Mouse (Mus musculus): ENCODE measurements around the gene Klrb1b. TPM values are rescaled to one million over a fixed set of nuclear protein-coding genes. Genes with fewer than 3 reads are reported as not detected.
"Not testable (repeated sequence)": the region's sequence is repeated elsewhere in the genome, so short reads cannot be mapped to it uniquely, and the experiment has no call there.

The Klrb1b gene
- total RNA-seq, 2 experiments from 2014 or later: not detected

DNA sequence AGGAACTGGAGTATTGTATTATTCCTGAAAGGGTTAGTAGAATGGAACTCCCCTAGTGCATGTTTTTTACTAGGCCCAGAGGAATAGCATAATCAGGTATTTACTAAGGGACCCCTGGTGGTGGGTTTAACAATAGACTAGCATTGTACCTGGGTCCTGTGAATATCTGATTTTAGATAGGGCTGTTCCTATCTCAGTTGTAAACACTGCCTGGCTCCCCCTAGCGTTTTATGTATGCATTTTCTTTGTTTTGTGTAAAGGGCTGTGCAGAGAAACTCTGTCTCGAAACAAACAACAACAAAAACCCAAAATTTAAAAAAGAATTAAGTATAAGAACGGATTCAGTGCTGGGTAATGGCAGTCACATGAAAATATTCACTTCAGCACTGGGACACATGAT is 19.1 kb downstream of the Klrb1b start:
- DNase-seq (ENCODE audit: extremely low spot score in 1 of 2, low spot score in 2 of 2): no peak

DNA sequence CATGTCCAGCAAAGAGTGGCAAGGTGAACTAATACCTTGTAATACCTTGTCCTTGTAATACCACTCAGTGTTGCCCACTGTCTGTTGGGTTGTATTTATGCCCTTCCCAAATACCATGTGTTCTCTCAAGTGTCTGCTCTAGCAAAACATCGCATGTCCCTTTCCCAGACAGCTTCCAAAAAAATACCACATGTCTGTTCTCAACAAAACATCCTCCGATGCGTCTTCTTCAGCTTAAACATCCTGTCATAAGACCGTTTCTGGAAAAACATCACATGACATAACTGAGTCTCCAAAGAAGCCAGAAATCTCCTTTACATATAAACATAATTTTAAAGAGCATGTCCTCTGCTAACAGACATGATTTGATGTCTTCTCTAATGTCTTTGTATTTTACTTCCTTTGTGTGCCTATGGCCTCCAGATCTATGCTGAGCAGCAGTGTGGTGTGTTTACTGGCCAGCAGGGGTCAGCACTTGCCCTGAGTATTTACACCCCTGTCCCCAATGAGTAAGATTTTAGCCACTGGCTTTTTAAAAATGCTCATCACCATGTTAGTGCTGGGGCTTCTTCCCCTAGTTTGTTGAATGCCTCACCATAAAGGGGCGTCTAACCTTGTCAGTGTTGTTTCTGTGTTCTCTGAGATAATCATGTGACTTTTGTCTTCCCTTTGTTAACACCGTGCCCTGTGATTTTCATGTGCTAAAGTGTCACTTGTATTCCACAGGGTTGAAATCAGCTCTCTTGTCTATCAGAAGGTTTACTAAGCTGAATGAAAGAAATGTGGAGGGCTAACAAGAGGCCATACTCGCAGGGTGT is 21.1 kb downstream of the Klrb1b start:
- DNase-seq (ENCODE audit: extremely low spot score in 1 of 2, low spot score in 2 of 2): peak; percentile 47 to 67
- intact Hi-C loops (cut with DNase I): loop anchor here (10.0 kb wide), 1 partner anchor 560 kb away; no protein-coding TSS in a partner anchor

More for the DNA sequence above, 19.1 kb downstream of the Klrb1b start:
- intact Hi-C loops (cut with DNase I): loop anchor here (10.0 kb wide), 1 partner anchor 558 kb away; no protein-coding TSS in a partner anchor

DNA sequence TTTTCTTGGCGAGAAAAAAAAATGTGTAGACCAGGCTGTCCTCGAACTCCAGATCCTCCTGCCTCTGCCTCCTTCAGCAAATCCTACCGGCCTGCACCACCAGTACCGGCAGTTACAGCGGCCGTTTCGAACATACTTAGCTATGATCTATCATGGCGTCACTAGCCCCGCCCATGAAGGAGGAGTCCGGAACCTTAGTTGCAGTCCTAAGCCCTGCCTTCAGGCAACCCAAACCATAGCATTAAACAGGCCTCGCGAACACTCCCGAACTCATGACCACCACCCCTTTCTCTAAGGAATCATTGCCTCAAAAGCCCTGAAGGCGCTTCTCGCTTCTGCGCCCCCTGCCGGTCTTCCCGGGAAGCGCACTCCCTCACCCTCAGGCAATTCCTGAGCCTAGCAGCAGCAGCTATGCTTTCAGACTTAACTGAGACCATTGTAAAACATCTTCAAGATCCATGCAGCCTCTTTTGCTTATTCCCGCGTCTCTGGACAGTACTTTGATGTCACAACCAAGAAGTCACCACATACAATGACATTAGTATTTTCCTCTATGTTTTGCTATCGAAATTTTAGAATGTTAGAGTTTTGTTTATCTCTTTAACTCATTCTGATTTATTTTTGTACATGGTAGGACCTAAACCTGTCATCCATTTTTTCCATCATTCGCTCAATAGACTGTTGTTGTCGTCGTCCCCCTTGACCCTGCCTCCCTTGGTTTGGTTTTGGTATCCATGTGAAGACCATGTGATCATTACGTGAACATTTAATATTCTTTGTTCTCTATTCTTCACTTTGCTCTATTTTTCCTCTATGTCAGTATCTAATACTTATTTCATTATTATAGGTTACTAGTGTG is 22.9 kb downstream of the Klrb1b start:
- DNase-seq (ENCODE audit: extremely low spot score in 1 of 2, low spot score in 2 of 2): peak; percentile 94 to 95
- intact Hi-C loops (cut with DNase I): loop anchor here (2.0 to 10.0 kb wide), 2 partner anchors 40 to 562 kb away; no protein-coding TSS in a partner anchor

DNA sequence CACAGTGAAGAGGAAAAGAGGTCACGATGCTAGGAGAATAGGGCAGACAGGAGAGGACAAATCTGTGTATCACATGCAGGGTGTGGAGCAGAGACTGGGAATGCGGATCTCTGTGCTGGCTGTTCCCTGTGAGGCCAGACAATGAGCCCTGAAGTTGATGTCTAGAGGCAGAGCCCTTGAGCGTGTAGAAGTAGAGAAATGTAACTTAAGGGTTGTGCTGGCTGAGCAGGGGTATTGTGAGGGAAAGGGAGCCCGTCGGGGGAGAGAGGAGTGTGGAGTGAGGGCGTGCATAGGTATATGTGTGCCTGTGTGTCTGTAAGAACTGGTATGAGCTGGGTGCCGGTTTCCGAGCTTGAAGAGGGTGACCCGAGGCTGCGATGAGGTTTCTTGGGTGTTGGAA is 23.6 kb downstream of the Klrb1b start:
- intact Hi-C loops (cut with DNase I): loop anchor here (2.0 to 10.0 kb wide), 2 partner anchors 40 to 562 kb away; no protein-coding TSS in a partner anchor
- DNase-seq (ENCODE audit: extremely low spot score in 1 of 2, low spot score in 2 of 2): no peak

DNA sequence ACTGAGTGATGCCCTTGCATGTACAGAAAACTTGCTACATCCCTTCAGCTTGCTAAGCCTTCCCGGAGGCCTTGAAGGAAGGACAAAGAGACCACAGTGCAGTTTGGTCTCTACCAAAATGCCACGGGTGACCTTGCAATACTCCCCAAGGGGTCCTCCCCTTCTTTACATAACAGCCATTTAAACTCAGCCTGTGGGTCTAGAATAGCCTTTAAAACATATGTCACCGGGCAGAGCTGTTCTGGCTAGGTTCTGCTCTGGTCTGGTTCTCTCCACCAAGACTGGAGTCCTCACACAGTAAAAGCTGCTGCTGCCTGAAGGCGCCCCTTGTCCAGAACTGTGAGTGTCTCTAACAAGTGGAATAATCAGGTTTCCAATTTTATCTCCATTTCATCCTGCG is 25.4 kb downstream of the Klrb1b start:
- intact Hi-C loops (cut with DNase I): loop anchor here (10.0 kb wide), 1 partner anchor 564 kb away; no protein-coding TSS in a partner anchor
- not testable (repeated sequence) for DNase-seq (ENCODE audit: extremely low spot score in 1 of 2, low spot score in 2 of 2)

DNA sequence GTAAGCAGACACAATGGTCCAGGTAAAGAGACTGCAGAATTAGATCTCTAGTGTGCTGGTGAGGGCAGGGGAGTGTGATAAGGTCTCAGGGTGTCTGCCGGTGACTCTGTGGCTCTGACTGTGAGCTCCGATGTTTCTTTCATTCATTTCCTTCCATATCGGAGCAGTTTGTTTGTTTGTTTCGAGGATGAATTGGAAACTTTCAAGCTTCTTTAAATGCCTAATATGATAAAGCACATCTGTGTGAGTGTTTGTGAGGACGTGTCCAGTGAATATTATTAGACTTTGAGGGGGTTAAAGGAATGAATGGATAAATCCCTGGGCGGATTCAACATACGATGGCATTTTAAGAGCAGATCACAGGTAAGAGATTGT is 26.2 kb downstream of the Klrb1b start:
- intact Hi-C loops (cut with DNase I): loop anchor here (2.0 to 10.0 kb wide), 2 partner anchors 39 to 565 kb away; no protein-coding TSS in a partner anchor
- DNase-seq (ENCODE audit: extremely low spot score in 1 of 2, low spot score in 2 of 2): no peak

DNA sequence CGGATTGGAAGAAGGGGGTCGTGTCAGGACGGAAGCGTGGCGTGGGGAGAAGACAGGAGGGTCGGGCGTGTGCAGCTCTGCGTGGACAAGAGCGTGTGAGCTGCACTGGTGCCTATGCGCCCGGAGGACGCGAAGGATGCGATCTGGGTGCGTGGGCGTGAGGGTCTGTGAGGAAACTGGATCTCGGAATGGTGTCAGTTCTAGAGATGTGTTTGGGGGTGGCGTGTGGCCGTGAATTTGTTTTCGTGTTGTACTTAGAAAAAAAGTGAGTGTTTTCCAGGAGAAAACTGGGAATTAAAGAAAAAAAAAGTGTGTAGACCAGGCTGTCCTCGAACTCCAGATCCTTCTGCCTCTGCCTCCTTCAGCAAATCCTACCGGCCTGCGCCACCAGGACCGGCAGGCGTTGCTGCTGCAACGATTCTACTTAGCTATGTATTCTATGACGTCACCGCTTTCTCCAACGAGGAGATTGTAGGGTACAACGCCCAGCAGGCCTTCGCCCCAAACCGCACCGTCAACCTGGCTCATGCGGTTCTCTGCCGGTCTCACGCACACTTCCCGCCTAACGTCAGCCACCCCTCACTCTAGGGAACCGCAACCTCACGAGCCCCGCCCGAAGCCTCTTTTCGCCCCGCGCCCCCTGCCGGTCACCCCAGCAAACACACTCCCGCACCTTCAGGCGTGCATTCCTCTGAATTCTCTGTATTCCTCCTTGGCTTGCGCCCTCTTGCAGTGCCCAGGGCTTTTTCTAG is 26.8 kb downstream of the Klrb1b start:
- intact Hi-C loops (cut with DNase I): loop anchor here (2.0 kb wide), 1 partner anchor 39 kb away; no protein-coding TSS in a partner anchor
- DNase-seq (ENCODE audit: extremely low spot score in 1 of 2, low spot score in 2 of 2): peak; percentile 82 to 83

DNA sequence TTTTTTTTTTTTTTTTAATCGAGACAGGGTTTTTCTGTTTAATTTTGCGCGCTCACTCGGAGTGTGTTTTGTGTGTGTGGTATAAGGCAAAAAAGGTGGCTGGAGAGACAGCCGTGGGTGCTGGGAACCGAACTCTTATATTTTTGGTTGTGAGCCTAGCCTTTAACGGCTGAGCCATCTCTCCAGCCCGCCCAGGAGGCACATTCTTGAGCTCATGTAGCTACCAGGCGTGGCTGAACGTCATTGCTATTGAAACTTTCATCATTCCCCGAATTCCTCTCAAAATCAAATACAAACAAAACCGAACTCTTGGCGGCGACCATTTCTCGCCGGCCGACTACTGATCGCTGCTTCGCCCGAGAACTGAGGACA is 27.4 kb downstream of the Klrb1b start:
- intact Hi-C loops (cut with DNase I): loop anchor here (2.0 kb wide), 1 partner anchor 38 kb away; no protein-coding TSS in a partner anchor
- DNase-seq (ENCODE audit: extremely low spot score in 1 of 2, low spot score in 2 of 2): peak; percentile 70 to 74

DNA sequence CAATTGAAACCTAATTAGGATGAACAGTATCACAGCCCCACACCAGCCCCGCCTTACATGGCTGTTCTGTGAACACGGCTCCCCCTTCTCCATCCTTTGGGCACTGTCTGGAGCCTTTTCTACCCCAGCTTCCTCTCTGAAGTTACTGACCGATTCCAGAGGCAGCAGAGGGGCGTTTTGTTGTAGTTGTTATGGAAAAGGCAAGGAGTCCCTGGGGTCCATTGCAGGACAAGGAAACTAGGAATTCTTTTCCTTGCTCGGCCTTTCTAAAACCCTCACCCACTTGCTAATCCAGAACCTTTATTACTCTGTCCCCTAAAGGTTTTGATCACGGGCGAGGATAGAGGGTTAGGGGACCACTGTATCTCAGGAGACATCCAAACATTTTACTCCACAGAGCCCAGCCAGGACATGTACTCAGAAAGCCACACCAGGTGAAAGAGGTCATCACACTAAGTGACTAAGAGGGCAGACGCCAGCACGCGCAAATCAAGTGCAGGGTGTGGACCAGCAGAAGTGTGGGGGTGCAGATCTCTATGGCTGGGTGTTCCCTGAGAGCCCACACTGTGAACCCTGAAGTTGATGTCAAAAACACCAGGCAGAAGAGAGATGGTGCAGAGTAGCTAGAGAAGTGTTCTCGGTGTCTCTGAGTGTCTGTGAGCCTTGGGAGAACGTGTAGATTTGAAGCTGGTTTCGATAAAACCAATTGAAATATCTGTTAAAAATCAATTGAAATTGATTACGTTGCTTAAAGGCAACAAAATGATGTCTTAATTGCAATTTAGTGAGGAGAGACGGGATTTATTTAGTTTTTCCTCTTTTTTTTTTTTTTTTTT is 28.0 kb downstream of the Klrb1b start:
- intact Hi-C loops (cut with DNase I): loop anchor here (2.0 kb wide), 1 partner anchor 37 kb away; no protein-coding TSS in a partner anchor
- DNase-seq (ENCODE audit: extremely low spot score in 1 of 2, low spot score in 2 of 2): peak in 1 of 2 experiments; percentile 13

DNA sequence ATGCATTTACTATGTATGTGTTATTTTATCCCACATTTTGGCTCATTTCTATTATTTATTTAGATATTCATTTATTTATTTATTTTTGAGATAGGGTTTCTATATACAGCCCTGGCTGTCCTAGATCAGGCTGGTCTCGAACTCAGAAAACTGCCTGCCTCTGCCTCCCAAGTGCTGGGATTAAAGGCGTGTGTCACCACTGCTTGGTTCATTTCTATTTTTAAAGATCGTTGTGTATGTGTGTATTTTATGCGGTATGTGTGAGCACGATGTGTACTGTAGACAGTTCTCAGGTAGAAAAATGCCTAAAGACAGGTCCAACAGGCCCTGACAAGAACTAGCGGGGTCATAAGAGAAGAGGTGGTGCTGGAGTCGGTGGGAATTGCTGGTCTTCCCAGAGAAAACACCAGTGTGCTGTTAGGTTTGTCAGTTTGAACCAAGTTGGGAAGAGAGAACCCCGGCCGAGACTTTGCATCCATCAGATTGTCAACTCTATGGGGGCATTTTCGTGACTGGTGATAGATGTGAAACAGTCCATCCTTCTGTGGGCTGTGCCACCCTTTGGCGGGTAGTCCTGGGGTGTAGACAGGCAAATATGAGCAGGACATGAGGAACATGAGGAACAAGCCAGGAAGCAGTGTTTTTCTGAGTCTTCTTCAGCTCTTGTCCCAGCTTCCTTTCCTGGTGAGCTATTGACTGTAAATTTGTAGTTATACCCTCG is 28.8 kb downstream of the Klrb1b start:
- intact Hi-C loops (cut with DNase I): no loop called here
- DNase-seq (ENCODE audit: extremely low spot score in 1 of 2, low spot score in 2 of 2): no peak

DNA sequence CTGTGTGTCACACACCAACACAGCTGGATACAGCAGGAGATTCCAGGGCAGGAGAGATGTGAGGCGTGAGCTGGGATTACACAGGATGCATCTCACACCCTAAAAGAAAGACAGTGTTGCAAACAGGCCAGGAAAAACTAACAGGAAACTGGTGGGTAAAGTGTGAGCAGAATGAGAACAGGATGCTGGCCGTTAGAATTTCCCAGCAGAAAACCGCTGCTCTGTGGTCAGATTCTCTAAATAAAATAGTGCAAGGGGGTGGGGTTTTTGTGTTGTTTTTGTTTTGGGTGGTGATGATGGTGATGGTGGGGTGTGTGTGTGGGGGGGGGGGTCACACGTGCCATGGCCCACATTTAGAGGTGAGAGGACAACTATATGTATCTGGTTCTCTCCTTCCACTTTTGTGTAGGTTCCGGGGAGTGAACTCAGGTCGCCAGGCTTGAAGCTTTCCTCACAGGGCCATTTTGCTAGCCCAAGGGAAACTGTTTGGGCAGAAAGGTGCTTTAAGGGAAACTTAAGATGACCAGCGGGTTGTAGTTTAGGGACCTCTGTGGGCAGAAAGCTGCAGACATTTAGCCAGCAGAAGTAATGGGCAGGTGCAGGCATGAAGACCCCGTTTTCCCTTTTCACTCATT is 29.7 kb downstream of the Klrb1b start:
- intact Hi-C loops (cut with DNase I): no loop called here
- no peak for DNase-seq (ENCODE audit: extremely low spot score in 1 of 2, low spot score in 2 of 2)

DNA sequence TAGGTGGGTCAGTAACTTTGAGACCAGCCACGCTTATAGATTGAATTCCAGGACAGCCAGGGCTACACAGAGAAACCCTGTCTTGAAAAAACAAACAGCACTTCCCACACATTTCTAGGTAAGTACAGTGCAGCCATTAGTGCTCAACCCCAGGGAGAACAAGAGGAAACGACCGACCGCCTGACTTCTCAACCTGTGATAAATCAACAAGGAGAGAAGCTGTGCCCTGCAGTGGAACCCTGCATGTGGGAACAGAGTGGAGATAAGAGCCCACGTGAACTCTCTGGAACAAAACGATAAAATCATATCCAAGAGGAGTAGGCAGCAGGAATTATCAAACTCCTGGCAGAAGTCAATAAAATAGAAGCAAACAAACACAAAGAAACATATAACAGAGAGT is 32.4 kb downstream of the Klrb1b start:
- intact Hi-C loops (cut with DNase I): no loop called here
- no peak for DNase-seq (ENCODE audit: extremely low spot score in 1 of 2, low spot score in 2 of 2)

DNA sequence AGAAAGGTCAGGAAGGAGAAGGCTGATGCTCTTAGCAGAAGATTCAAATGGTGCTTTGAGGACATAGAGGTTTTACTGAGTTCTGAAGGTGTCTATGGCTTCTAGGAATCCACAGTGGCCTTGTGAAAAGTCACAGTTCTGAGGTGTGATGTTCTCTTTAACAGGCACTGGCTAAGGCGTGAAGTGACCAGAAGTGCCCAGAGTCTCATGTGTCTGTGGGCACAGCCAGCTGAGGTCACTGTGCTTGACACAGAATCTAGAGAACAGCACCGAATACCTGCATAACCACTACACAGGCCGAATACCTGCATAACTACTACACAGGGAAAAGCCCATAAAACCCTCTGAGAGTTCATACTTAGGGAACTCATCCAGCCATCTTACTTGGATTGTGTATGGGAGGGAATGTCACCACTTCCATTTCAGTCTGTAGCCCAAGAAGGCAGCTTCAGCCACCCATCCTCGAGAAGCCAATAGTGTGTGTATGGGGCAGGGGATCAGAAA is 35.6 kb downstream of the Klrb1b start:
- intact Hi-C loops (cut with DNase I): loop anchor here (2.0 kb wide), 1 partner anchor 166 kb away; no protein-coding TSS in a partner anchor
- not testable (repeated sequence) for DNase-seq (ENCODE audit: extremely low spot score in 1 of 2, low spot score in 2 of 2)

DNA sequence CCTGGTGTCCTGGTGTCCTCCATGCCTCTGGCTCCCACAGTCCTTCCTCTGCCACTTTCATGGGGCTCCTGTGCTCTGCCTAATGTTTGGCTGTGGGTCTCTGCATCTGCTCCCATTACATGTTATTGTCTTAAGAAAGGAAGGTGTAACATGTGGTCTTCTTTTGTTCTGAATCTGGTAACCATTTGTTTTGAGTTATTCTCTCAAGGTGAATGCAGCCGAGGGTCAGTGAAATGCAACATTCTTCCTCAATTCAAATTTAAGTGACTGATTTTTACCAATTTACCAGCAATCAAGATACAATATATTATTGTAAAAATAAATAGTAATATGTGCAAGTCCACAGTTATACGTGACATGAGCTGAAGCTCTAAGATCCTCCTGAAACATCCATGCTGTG is 37.0 kb downstream of the Klrb1b start, which contains the start of gene Klrb1c:
Gene Klrb1c, minus strand, starts transcription at position 101 of the 400 bp plus-strand sequence.
- intact Hi-C loops (cut with DNase I): no loop called here
- DNase-seq (ENCODE audit: extremely low spot score in 1 of 2, low spot score in 2 of 2): no peak

DNA sequence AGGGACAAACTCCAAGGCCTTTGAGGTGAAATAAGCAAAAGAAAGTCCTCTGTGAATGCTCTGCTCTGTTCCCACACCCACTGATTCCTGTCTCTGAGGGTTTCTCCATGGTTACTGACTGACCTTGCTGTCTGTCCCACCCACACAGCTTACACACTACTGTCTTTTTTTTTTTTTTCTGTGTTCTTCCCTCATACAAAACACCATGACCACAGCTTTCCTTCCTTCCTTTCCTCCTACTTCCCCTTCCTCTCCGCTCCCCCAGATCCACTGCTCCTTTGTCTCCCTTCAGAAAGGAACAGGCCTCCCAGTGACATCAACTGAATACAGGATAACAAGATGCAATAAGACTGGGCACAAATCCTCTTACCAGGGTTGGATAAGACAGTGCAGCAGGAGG is 37.6 kb downstream of the Klrb1b start:
- intact Hi-C loops (cut with DNase I): no loop called here
- DNase-seq (ENCODE audit: extremely low spot score in 1 of 2, low spot score in 2 of 2): no peak

DNA sequence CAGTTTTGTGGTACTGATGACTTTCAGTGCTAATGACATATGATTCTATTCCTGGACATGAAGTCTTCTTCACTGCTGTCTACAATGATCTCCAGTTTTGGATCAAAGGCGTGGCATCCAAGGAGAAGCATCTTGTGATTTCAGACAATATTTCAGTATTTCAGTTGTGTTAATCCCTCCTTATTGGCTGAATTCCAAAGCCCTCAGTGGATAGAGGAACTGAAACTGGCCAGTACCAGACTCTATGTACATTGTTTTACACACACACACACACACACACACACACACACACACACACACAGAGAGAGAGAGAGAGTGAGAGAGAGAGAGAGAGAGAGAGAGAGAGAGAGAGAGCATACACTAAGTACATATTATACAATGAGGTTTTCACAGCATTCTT is 39.7 kb downstream of the Klrb1b start:
- intact Hi-C loops (cut with DNase I); DNase-seq (ENCODE audit: extremely low spot score in 1 of 2, low spot score in 2 of 2): not testable (repeated sequence)

All from left cerebral cortex, postnatal 10 days (tissue).